Mouse (Mus musculus) brain, embryonic 14.5 days (tissue): ENCODE measurements around the gene Pnmal2.

ENCODE experiments used
- CTCF ChIP-seq: fragments of 200-500 bp; IDR thresholded peaks from 2 replicates; pipeline ENCODE4 v1.5.1; 2012; ENCODE audit warnings: inconsistent platforms, mild to moderate bottlenecking, moderate library complexity, borderline replicate concordance; ENCODE audit not compliant: insufficient read depth, insufficient read length; ENCODE audit errors: extremely low read depth
- POLR2A ChIP-seq: fragments of 200-500 bp; IDR thresholded peaks from 2 replicates; pipeline ENCODE4 v1.6.1; 2012; ENCODE audit warnings: mild to moderate bottlenecking, inconsistent platforms, borderline replicate concordance; ENCODE audit not compliant: poor library complexity, insufficient read depth, insufficient read length, severe bottlenecking; ENCODE audit errors: extremely low read depth

DNA sequence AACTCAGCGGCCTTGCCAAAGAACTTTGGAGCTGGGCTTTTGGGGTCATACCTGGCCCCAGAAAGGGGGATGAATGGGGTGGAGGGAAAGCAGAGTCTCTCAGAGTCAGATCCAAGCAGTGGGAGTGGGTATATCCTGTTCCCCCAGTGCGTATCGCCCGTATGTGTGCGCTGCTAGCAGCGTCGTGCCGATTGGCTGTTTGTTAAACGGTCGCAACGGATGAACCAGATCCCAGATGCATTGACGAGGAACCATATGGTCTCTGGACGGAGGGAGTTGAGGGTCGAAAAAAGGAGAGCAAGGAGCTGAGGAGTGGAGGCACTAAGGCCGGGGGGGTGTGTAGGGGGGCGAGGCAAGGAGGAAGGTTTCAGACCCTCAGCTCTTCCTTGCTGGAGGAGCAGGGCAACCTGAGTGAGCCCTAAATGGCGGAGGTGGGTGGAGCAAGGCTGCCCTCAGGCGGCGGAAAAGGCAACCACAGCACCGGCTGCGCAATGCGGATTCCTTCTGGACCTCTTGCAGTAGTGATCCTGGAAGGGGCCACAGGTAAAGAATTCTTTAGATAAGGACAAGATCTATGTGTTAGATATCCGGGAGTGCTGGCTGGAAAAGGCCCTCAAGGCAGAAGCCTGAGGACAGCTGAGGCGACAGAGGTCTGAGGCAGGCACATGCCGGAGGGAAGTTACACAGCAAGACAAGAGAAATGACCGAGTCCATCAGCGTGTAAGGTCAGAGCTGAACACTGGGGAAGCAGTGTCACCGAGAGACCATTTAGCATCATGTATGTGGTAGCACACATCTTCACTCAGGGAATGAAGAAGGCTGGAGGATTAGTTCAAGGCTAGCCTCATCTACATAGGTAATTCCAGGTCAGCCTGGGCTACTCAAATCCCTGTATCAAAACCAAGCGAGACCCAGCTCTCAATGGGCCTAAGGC lies 5.7 kb downstream of the Pnmal2 start:
- TF ChIP-seq POLR2A (no peak), CTCF (peak; percentile 99)
